Mouse (Mus musculus): ENCODE results near the gene Ifnlr1. TPM values are rescaled to one million over a fixed set of nuclear protein-coding genes. Genes with fewer than 3 reads are reported as not detected.
A peak's percentile ranks its signal among the peaks of the same experiment; 100 is the strongest.
"Not testable (repeated sequence)": the region's sequence is repeated elsewhere in the genome, so short reads cannot be mapped to it uniquely, and the experiment has no call there.

The Ifnlr1 gene
- 2.9 and 3.5 TPM in 2 replicates for polyA plus RNA-seq (2014; fragmentation: Nextera tagmentation; extraction: Ambion mirVana)

DNA sequence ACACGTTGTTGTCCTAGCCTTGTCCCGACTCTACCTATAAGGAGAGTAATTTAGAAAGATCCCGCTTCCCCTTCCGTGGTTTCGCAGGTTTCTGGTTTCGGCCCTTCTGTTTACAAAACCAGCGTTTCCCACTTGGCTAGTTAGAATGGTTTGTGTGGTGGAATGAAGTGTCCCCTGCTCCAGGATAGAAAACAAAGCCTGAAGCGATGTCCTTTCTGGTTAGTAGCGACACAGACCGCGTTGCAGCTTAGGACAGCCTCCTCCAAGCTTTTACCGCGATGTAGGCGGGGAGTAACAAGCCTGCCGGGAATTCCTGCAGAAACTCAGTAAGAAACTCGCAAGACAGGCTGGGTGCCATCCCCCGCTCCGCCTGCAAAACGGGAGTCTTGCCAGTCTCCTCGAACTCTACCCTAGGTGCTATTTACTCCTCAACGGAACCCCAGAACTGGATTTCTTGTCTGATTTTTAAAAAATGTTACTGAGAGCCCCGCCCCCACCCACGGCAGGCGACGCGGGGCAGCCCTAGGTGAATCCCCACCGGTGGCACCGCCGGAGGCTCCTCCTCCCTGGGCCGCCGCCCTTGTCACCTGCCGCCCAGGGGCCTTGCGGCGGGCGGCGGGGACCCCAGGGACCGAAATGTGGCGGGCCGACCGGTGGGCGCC lies at the start of gene Ifnlr1:
Gene Ifnlr1, plus strand, starts transcription at position 382 of the 662 bp plus-strand sequence.
- 0 out of 2 replicates have a peak within 1 kb of the TSS, but pooled peaks have one; percentile 24 for H3K27ac ChIP-seq (ENCODE audit: low read depth)
- DNase-seq (ENCODE audit: low spot score) (peak; percentile 88), ATAC-seq (replicated peaks; ENCODE audit: low FRiP score, low TSS enrichment, low read depth) (peak; percentile 75)
- peak within 1 kb of the TSS; percentile 59 for H3K9ac ChIP-seq (ENCODE audit: low read length)
- no peaks in the 10 kb centered on the region for H3K9me3 ChIP-seq (ENCODE audit: control insufficient read depth, low read length)
- peaks cover 34% of the 10 kb centered on the region for H3K27me3 ChIP-seq (replicated peaks; ENCODE audit: control insufficient read depth, insufficient read depth, low read length)
- peak within 1 kb of the TSS; percentile 56 for H3K4me3 ChIP-seq (ENCODE audit: low read depth, low read length)
- no peaks in the 10 kb centered on the region for H3K36me3 ChIP-seq (ENCODE audit: control insufficient read depth, insufficient read depth, low read length)
- peak within 1 kb of the TSS; percentile 96 for H3K4me2 ChIP-seq (ENCODE audit: low read length)
- peaks cover 4% of the 10 kb centered on the region; the same call in 1 of the 2 replicates for H3K4me1 ChIP-seq (replicated peaks; ENCODE audit: control insufficient read depth, insufficient read depth, low read length)
- under 1% methylated on average over 41 of the region's 41 CpGs for WGBS

DNA sequence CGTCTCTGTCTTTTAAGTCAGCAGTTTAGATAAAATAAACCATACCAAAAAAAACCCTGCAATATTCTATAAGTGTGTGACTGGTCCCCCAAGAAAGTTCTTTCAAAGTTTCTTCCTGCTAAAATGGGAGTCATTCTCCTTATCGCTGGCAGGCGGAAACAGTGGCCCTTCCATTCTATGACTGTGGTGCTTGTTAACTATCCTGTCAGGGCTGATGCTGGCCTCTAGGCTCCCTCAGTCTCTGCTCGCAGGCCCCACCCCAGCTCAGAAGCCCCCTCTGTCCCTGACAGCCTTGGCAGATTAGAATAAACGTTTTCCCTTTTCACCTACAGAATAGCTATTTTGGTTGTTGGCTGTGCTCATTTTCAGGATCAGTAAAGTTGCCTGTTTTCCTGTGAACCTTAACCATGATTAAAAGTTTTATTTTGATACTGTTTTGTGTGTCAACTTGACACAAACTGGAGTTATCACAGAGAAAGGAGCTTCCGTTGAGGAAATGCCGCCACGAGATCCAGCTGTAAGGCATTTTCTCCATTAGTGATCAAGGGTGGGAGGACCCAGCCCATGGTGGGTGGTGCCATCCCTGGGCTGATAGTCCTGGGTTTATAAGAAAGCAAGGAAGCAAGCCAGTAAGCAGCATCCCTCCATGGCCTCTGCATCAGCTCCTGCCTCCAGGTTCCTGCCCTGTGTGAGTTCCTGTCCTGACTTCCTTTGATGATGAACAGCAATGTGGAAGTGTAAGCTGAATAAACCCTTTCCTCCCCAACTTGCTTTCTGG lies 44.6 kb upstream of the Ifnlr1 start:
- not testable (repeated sequence) for H3K9me3 ChIP-seq (ENCODE audit: control insufficient read depth, low read length); H3K4me2 ChIP-seq (ENCODE audit: low read length); H3K27me3 ChIP-seq (replicated peaks; ENCODE audit: control insufficient read depth, insufficient read depth, low read length); H3K4me3 ChIP-seq (ENCODE audit: low read depth, low read length); DNase-seq (ENCODE audit: low spot score); H3K36me3 ChIP-seq (ENCODE audit: control insufficient read depth, insufficient read depth, low read length); H3K27ac ChIP-seq (ENCODE audit: low read depth); H3K9ac ChIP-seq (ENCODE audit: low read length); H3K4me1 ChIP-seq (replicated peaks; ENCODE audit: control insufficient read depth, insufficient read depth, low read length); ATAC-seq (replicated peaks; ENCODE audit: low FRiP score, low TSS enrichment, low read depth)
- WGBS: 72% methylated on average over 8 of the region's 8 CpGs

- Histone ChIP-seq H3K27me3 (replicated peaks; ENCODE audit: control insufficient read depth, insufficient read depth, low read length) (no peaks in the 10 kb centered on the region), H3K9ac (ENCODE audit: low read length) (no peak overlapping the region), H3K36me3 (ENCODE audit: control insufficient read depth, insufficient read depth, low read length) (no peaks in the 10 kb centered on the region), H3K27ac (ENCODE audit: low read depth) (peak overlapping the region; percentile 29), H3K4me1 (replicated peaks; ENCODE audit: control insufficient read depth, insufficient read depth, low read length) (0 out of 2 replicates have a peak, but pooled peaks cover 7% of the 10 kb centered on the region), H3K9me3 (ENCODE audit: control insufficient read depth, low read length) (no peaks in the 10 kb centered on the region), H3K4me2 (ENCODE audit: low read length) (no peak overlapping the region), H3K4me3 (ENCODE audit: low read depth, low read length) (no peak overlapping the region)
- DNase-seq (ENCODE audit: low spot score) (no peak), ATAC-seq (replicated peaks; ENCODE audit: low FRiP score, low TSS enrichment, low read depth) (peak; percentile 68)
- WGBS: 41% methylated on average over 12 of the region's 12 CpGs
These were observed 41.0 kb upstream of the Ifnlr1 start for GRCm38 (mm10) chr4:135645022-135645637.

GRCm38 (mm10) chr4:135652966-135653607 lies 33.0 kb upstream of the Ifnlr1 start:
- Histone ChIP-seq H3K9ac (ENCODE audit: low read length) (no peak overlapping the region), H3K36me3 (ENCODE audit: control insufficient read depth, insufficient read depth, low read length) (no peaks in the 10 kb centered on the region), H3K27me3 (replicated peaks; ENCODE audit: control insufficient read depth, insufficient read depth, low read length) (no peaks in the 10 kb centered on the region), H3K9me3 (ENCODE audit: control insufficient read depth, low read length) (no peaks in the 10 kb centered on the region), H3K27ac (ENCODE audit: low read depth) (no peak overlapping the region), H3K4me2 (ENCODE audit: low read length) (no peak overlapping the region), H3K4me3 (ENCODE audit: low read depth, low read length) (no peak overlapping the region), H3K4me1 (replicated peaks; ENCODE audit: control insufficient read depth, insufficient read depth, low read length) (peaks cover 15% of the 10 kb centered on the region)
- 54% methylated on average over 11 of the region's 11 CpGs for WGBS
- ATAC-seq (replicated peaks; ENCODE audit: low FRiP score, low TSS enrichment, low read depth) (no peak), DNase-seq (ENCODE audit: low spot score) (no peak)

GRCm38 (mm10) chr4:135653956-135654355 lies 32.1 kb upstream of the Ifnlr1 start:
- H3K4me1 ChIP-seq (replicated peaks; ENCODE audit: control insufficient read depth, insufficient read depth, low read length): peaks cover 18% of the 10 kb centered on the region
- DNase-seq (ENCODE audit: low spot score) (no peak), ATAC-seq (replicated peaks; ENCODE audit: low FRiP score, low TSS enrichment, low read depth) (no peak)
- 92% methylated on average over 7 of the region's 7 CpGs for WGBS
- H3K27me3 ChIP-seq (replicated peaks; ENCODE audit: control insufficient read depth, insufficient read depth, low read length): no peaks in the 10 kb centered on the region
- H3K9me3 ChIP-seq (ENCODE audit: control insufficient read depth, low read length): no peaks in the 10 kb centered on the region
- H3K4me2 ChIP-seq (ENCODE audit: low read length): no peak overlapping the region
- no peak overlapping the region for H3K4me3 ChIP-seq (ENCODE audit: low read depth, low read length)
- H3K9ac ChIP-seq (ENCODE audit: low read length): no peak overlapping the region
- no peaks in the 10 kb centered on the region for H3K36me3 ChIP-seq (ENCODE audit: control insufficient read depth, insufficient read depth, low read length)
- no peak overlapping the region for H3K27ac ChIP-seq (ENCODE audit: low read depth)

- H3K4me2 ChIP-seq (ENCODE audit: low read length): no peak overlapping the region
- ATAC-seq (replicated peaks; ENCODE audit: low FRiP score, low TSS enrichment, low read depth): no peak
- no peaks in the 10 kb centered on the region for H3K9me3 ChIP-seq (ENCODE audit: control insufficient read depth, low read length)
- no peaks in the 10 kb centered on the region for H3K36me3 ChIP-seq (ENCODE audit: control insufficient read depth, insufficient read depth, low read length)
- no peak for DNase-seq (ENCODE audit: low spot score)
- H3K27ac ChIP-seq (ENCODE audit: low read depth): peak overlapping the region; percentile 40
- H3K4me3 ChIP-seq (ENCODE audit: low read depth, low read length): no peak overlapping the region
- WGBS: 40% methylated on average over 7 of the region's 7 CpGs
- H3K4me1 ChIP-seq (replicated peaks; ENCODE audit: control insufficient read depth, insufficient read depth, low read length): peaks cover 18% of the 10 kb centered on the region
- no peak overlapping the region for H3K9ac ChIP-seq (ENCODE audit: low read length)
- no peaks in the 10 kb centered on the region for H3K27me3 ChIP-seq (replicated peaks; ENCODE audit: control insufficient read depth, insufficient read depth, low read length)
These were observed 30.6 kb upstream of the Ifnlr1 start for GRCm38 (mm10) chr4:135655499-135655898.

GRCm38 (mm10) chr4:135656094-135656589 lies 29.9 kb upstream of the Ifnlr1 start:
- Histone ChIP-seq H3K4me2 (ENCODE audit: low read length) (peak overlapping the region; percentile 12; the same call in 1 of the 2 replicates), H3K4me3 (ENCODE audit: low read depth, low read length) (no peak overlapping the region), H3K4me1 (replicated peaks; ENCODE audit: control insufficient read depth, insufficient read depth, low read length) (peaks cover 18% of the 10 kb centered on the region), H3K27me3 (replicated peaks; ENCODE audit: control insufficient read depth, insufficient read depth, low read length) (no peaks in the 10 kb centered on the region), H3K9me3 (ENCODE audit: control insufficient read depth, low read length) (no peaks in the 10 kb centered on the region), H3K27ac (ENCODE audit: low read depth) (peak overlapping the region; percentile 40; the same call in 1 of the 2 replicates), H3K36me3 (ENCODE audit: control insufficient read depth, insufficient read depth, low read length) (no peaks in the 10 kb centered on the region), H3K9ac (ENCODE audit: low read length) (no peak overlapping the region)
- ATAC-seq (replicated peaks; ENCODE audit: low FRiP score, low TSS enrichment, low read depth) (peak; percentile 42), DNase-seq (ENCODE audit: low spot score) (no peak)
- 27% methylated on average over 10 of the region's 10 CpGs for WGBS

DNA sequence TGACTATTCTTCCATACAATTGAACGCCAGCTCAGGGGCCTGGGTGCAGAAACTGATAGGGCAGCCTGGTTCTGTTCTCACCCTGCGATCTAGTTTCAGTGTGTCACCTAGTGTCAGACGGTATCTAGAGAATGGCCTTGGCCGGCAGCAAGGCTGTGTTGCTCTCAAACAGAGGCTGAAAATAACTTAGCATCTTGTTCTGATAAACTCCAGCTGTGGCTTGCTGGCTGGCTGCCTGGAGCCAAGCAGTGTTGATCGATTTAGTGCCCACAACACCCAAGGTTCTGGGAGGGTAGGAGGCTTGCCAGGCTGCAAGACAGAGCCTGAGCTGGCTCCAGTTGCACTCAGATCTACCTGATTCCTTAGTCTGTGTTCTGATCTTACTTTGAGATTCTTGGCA lies 27.6 kb upstream of the Ifnlr1 start:
- WGBS: 46% methylated on average over 5 of the region's 5 CpGs

More for the DNA sequence above, 27.6 kb upstream of the Ifnlr1 start:
- Histone ChIP-seq H3K27ac (ENCODE audit: low read depth) (no peak overlapping the region), H3K27me3 (replicated peaks; ENCODE audit: control insufficient read depth, insufficient read depth, low read length) (no peaks in the 10 kb centered on the region), H3K4me1 (replicated peaks; ENCODE audit: control insufficient read depth, insufficient read depth, low read length) (peaks cover 18% of the 10 kb centered on the region), H3K4me3 (ENCODE audit: low read depth, low read length) (no peak overlapping the region), H3K9me3 (ENCODE audit: control insufficient read depth, low read length) (no peaks in the 10 kb centered on the region), H3K36me3 (ENCODE audit: control insufficient read depth, insufficient read depth, low read length) (no peaks in the 10 kb centered on the region), H3K9ac (ENCODE audit: low read length) (no peak overlapping the region), H3K4me2 (ENCODE audit: low read length) (no peak overlapping the region)
- DNase-seq (ENCODE audit: low spot score): no peak
- no peak for ATAC-seq (replicated peaks; ENCODE audit: low FRiP score, low TSS enrichment, low read depth)
